Mouse (Mus musculus) NIH3T3 (cell line): Measurements from ENCODE around the gene Popdc2.
A peak's percentile ranks its signal among the peaks of the same experiment; 100 is the strongest.
"Not testable (repeated sequence)": the region's sequence is repeated elsewhere in the genome, so short reads cannot be mapped to it uniquely, and the experiment has no call there.

Experiments
- DNase-seq: peaks from one replicate; pipeline ENCODE4 v3.0.0-alpha.2; 2012; ENCODE audit warnings: low read depth

Gene Popdc2

GRCm38 (mm10) chr16:38361933-38362332 is at the start of gene Popdc2:
Popdc2 (plus strand) TSS chr16:38362209.
- no peak for DNase-seq

GRCm38 (mm10) chr16:38318492-38318891 is 43.5 kb upstream of the Popdc2 start:
- peak; percentile 10 for DNase-seq

- DNase-seq = no peak
Measured at GRCm38 (mm10) chr16:38319087-38319486, 42.9 kb upstream of the Popdc2 start.

GRCm38 (mm10) chr16:38321452-38321935 is 40.5 kb upstream of the Popdc2 start:
- DNase-seq = peak; percentile 25

GRCm38 (mm10) chr16:38324311-38324710 is 37.7 kb upstream of the Popdc2 start:
- DNase-seq = no peak

- no peak for DNase-seq
Measured at GRCm38 (mm10) chr16:38326778-38327397, 35.1 kb upstream of the Popdc2 start.

GRCm38 (mm10) chr16:38329340-38329739 is 32.7 kb upstream of the Popdc2 start:
- DNase-seq = no peak

- no peak for DNase-seq
Measured at GRCm38 (mm10) chr16:38334431-38334830, 27.6 kb upstream of the Popdc2 start.

GRCm38 (mm10) chr16:38338077-38338476 is 23.9 kb upstream of the Popdc2 start:
- DNase-seq = not testable (repeated sequence)

- peak; percentile 73 for DNase-seq
Measured at GRCm38 (mm10) chr16:38341396-38342324, 20.3 kb upstream of the Popdc2 start, which contains the start of gene Maats1. Maats1 (minus strand) TSS chr16:38342143.

GRCm38 (mm10) chr16:38344941-38345725 is 16.9 kb upstream of the Popdc2 start:
- peak; percentile 78 for DNase-seq

- DNase-seq = peak; percentile 95
Measured at GRCm38 (mm10) chr16:38346529-38347325, 15.3 kb upstream of the Popdc2 start, which contains the start of the genes Cox17 and Gm21987. Cox17 (plus strand) TSS chr16:38346991. Gm21987 (plus strand) TSS chr16:38347040.

- peak; percentile 30 for DNase-seq
Measured at GRCm38 (mm10) chr16:38347588-38347987, 14.4 kb upstream of the Popdc2 start.

GRCm38 (mm10) chr16:38348217-38348761 is 13.7 kb upstream of the Popdc2 start:
- DNase-seq = no peak

- DNase-seq = no peak
Measured at GRCm38 (mm10) chr16:38349881-38350280, 12.1 kb upstream of the Popdc2 start.

- no peak for DNase-seq
Measured at GRCm38 (mm10) chr16:38350361-38350855, 11.6 kb upstream of the Popdc2 start.

GRCm38 (mm10) chr16:38350939-38351338 is 11.1 kb upstream of the Popdc2 start:
- DNase-seq = no peak

- DNase-seq = no peak
Measured at GRCm38 (mm10) chr16:38352031-38352430, 10.0 kb upstream of the Popdc2 start.

- DNase-seq = no peak
Measured at GRCm38 (mm10) chr16:38352851-38353250, 9.2 kb upstream of the Popdc2 start.

- no peak for DNase-seq
Measured at GRCm38 (mm10) chr16:38353642-38354041, 8.4 kb upstream of the Popdc2 start.
